Mouse (Mus musculus): ENCODE results near the gene Hsf3. TPM values are rescaled to one million over a fixed set of nuclear protein-coding genes. Genes with fewer than 3 reads are reported as not detected.
"Not testable (repeated sequence)": the region's sequence is repeated elsewhere in the genome, so short reads cannot be mapped to it uniquely, and the experiment has no call there.

Hsf3 gene
- 0.20 and 0.24 TPM in 2 replicates for polyA plus RNA-seq (2014; fragmentation: Nextera tagmentation; extraction: Ambion mirVana)

DNA sequence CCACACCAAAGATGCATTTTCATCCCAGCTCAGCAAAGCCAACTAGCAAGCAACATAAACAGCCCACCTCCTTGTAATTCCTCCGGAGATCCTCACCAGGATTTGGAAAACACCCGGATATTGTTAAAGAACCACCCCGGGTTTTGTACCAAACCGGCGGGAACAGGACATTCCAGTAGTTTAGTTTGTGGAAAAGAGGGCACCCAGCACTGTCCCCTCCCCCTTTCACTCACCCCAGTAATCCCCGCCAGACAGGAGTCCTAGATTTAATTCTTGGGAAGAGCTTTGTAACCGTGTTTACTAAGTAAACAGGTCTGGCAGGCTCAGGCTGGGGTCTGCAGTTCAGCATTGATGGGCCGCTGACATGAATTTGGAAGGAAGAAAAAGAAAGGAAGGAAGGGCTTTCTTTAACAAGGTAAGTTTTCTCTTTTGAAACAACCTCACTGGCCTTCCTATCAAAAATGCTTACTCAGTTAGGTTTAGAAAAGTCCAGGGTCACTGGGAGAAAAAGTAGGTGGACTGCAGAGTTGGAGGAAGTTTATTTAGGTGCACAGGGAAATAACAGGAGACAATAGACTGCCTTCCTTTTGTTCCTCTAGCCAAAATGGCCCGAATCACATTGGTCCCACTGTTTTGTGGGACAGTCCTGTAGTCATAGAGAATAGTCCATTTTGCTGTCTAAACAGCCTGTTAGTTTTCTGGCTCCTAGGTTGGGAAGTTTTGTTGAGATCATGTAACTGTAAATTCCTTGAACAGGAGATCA, at the start of gene Hsf3:
Hsf3 (minus strand) TSS at position 94 of the 763 bp plus-strand sequence.
- peak within 1 kb of the TSS; percentile 29 for H3K4me2 ChIP-seq (ENCODE audit: low read depth, severe bottlenecking)
- H3K4me3 ChIP-seq (ENCODE audit: low read depth, low read length) = peak within 1 kb of the TSS; percentile 30
- no peaks in the 10 kb centered on the region for H3K27me3 ChIP-seq (ENCODE audit: control insufficient read depth, insufficient read depth, low read length)
- H3K9me3 ChIP-seq (ENCODE audit: control insufficient read depth, low read length) = no peaks in the 10 kb centered on the region
- 23% methylated on average over 9 of the region's 9 CpGs for WGBS
- no peaks in the 10 kb centered on the region for H3K4me1 ChIP-seq (ENCODE audit: control insufficient read depth, insufficient read depth, low read length)
- ATAC-seq (ENCODE audit: insufficient number of reproducible peaks, low FRiP score, low TSS enrichment, low read depth) (peak; percentile 82), DNase-seq (ENCODE audit: low spot score) (peak; percentile 44)
- H3K27ac ChIP-seq (replicated peaks; ENCODE audit: low read depth, low read length) = no peak within 1 kb of the TSS
- H3K36me3 ChIP-seq (ENCODE audit: control insufficient read depth, insufficient read depth, low read length) = no peaks in the 10 kb centered on the region
- peak within 1 kb of the TSS; percentile 49 for H3K9ac ChIP-seq (ENCODE audit: low read length)

DNA sequence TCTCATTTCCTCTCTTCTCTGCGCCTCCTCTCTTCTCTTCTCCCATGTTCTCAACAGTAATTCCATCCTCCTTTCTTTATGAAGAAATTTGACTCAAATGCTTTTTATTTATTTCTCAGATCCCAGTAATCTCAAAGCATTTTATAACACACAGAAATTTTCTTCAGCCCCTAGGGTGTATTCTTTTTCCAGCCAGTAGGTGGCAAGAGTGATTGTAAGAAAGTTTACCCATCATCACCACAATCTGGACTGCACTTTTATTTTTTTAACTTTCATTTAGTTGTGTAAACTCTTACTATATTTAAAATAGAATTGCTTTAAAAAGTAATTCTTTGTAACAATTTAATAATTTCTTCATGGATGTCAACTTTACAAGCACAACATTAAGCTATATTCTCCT, 45.5 kb upstream of the Hsf3 start:
- no peaks in the 10 kb centered on the region for H3K27me3 ChIP-seq (ENCODE audit: control insufficient read depth, insufficient read depth, low read length)
- no peaks in the 10 kb centered on the region for H3K36me3 ChIP-seq (ENCODE audit: control insufficient read depth, insufficient read depth, low read length)
- 56% methylated on average over 1 of the region's 1 CpGs for WGBS
- H3K4me2 ChIP-seq (ENCODE audit: low read depth, severe bottlenecking) = no peak overlapping the region
- no peak overlapping the region for H3K4me3 ChIP-seq (ENCODE audit: low read depth, low read length)
- no peak overlapping the region for H3K27ac ChIP-seq (replicated peaks; ENCODE audit: low read depth, low read length)
- DNase-seq (ENCODE audit: low spot score) (no peak), ATAC-seq (ENCODE audit: insufficient number of reproducible peaks, low FRiP score, low TSS enrichment, low read depth) (no peak)
- H3K9ac ChIP-seq (ENCODE audit: low read length) = no peak overlapping the region
- H3K9me3 ChIP-seq (ENCODE audit: control insufficient read depth, low read length) = no peaks in the 10 kb centered on the region
- no peaks in the 10 kb centered on the region for H3K4me1 ChIP-seq (ENCODE audit: control insufficient read depth, insufficient read depth, low read length)

DNA sequence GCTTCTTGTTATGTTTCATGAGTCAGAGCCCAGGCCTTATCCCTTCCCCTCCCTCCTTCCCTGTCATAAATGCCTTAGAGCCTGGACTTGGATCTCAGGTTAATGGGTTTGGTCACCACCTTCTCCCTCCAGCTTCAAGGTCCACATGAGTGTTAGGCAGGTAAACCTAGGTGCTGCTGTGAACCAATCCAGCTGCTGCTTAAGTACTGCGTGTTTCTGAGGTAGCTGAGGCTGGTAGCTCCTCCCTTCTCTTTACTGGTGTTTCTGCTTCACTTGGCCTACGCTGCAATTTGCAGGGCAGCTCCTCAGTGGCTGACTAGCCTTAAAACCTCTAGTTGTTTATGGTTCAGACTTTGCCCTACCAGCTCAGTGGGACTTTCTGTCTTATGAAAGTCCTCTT, 945 bp downstream of the Hsf3 start, which contains the start of gene Heph:
Heph (plus strand) TSS at position 211 of the 400 bp plus-strand sequence.
- Histone ChIP-seq H3K9me3 (ENCODE audit: control insufficient read depth, low read length) (no peaks in the 10 kb centered on the region), H3K4me1 (ENCODE audit: control insufficient read depth, insufficient read depth, low read length) (no peaks in the 10 kb centered on the region), H3K4me2 (ENCODE audit: low read depth, severe bottlenecking) (no peak within 1 kb of the TSS), H3K36me3 (ENCODE audit: control insufficient read depth, insufficient read depth, low read length) (no peaks in the 10 kb centered on the region), H3K27ac (replicated peaks; ENCODE audit: low read depth, low read length) (no peak within 1 kb of the TSS), H3K4me3 (ENCODE audit: low read depth, low read length) (peak within 1 kb of the TSS; percentile 30), H3K27me3 (ENCODE audit: control insufficient read depth, insufficient read depth, low read length) (no peaks in the 10 kb centered on the region), H3K9ac (ENCODE audit: low read length) (peak within 1 kb of the TSS; percentile 49; the same call in 1 of the 2 replicates)
- WGBS = 67% methylated on average over 2 of the region's 2 CpGs
- DNase-seq (ENCODE audit: low spot score) (no peak), ATAC-seq (ENCODE audit: insufficient number of reproducible peaks, low FRiP score, low TSS enrichment, low read depth) (no peak)

DNA sequence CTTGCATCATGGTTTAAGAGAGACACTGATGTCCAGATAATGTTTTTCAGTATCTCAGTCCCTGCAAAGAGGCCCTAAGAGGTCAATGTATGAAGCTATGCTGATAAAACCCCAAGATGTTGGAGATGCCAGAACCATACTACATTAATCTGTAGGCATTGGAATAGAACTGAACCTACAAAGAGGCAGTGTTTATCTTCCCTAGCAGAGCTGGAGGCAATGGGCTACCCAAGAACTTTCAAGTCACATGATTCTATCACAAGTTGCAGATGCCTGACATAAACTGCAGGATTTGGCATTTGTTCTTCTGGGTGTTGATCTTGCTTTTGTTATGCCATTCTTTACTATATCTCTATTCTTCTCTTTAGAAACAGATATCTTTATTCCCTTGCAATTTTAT, 36.7 kb downstream of the Hsf3 start:
- ATAC-seq (ENCODE audit: insufficient number of reproducible peaks, low FRiP score, low TSS enrichment, low read depth) = no peak
- no peak overlapping the region for H3K4me2 ChIP-seq (ENCODE audit: low read depth, severe bottlenecking)

DNA sequence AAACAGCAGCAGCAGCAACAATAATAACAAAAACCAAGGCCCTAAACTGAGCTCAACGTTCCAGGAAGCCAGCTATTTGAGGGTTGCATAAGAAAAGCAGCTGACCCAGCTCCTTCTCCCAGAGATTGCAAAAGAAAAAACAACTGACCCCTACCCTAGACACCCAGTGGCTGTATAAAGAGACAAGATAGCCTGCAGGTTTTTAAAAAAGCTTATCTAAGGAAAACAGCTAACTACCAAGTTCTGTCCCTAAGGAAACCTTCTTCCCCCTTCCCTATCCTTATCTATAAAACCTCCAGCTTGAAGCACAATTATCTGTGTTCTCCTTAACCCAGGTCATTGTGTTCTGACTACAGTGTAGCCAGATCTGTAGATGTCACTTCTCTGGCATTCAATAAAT, 38.4 kb downstream of the Hsf3 start:
- ATAC-seq (ENCODE audit: insufficient number of reproducible peaks, low FRiP score, low TSS enrichment, low read depth) = no peak
- WGBS = 57% methylated on average over 1 of the region's 1 CpGs

More for the DNA sequence above, 36.7 kb downstream of the Hsf3 start:
- Histone ChIP-seq H3K4me1 (ENCODE audit: control insufficient read depth, insufficient read depth, low read length) (no peaks in the 10 kb centered on the region), H3K36me3 (ENCODE audit: control insufficient read depth, insufficient read depth, low read length) (no peaks in the 10 kb centered on the region), H3K27me3 (ENCODE audit: control insufficient read depth, insufficient read depth, low read length) (no peaks in the 10 kb centered on the region), H3K9me3 (ENCODE audit: control insufficient read depth, low read length) (no peaks in the 10 kb centered on the region), H3K9ac (ENCODE audit: low read length) (no peak overlapping the region), H3K27ac (replicated peaks; ENCODE audit: low read depth, low read length) (no peak overlapping the region), H3K4me3 (ENCODE audit: low read depth, low read length) (no peak overlapping the region)
- no peak for DNase-seq (ENCODE audit: low spot score)

DNA sequence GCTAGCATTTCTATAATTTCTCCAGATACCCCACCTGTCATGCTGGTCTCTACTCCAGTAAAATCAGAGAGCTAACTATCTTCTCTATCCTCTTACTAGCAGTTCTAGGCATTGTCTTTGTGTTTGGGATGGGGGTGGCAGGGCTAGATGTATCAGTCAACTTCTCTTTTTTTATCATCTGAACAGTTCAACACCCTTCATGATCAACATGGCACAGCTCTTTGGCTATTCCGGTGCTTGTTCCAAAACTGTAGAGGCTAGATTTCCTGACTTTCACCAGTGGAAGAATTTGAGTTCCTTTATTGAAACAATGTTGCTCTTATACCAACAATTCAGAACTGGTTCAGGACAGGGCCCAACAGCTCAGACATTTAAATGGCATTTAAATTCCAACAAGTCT, 39.1 kb downstream of the Hsf3 start:
- no peak for ATAC-seq (ENCODE audit: insufficient number of reproducible peaks, low FRiP score, low TSS enrichment, low read depth)

More for the DNA sequence above, 38.4 kb downstream of the Hsf3 start:
- no peak for DNase-seq (ENCODE audit: low spot score)
- Histone ChIP-seq H3K9ac (ENCODE audit: low read length) (no peak overlapping the region), H3K36me3 (ENCODE audit: control insufficient read depth, insufficient read depth, low read length) (no peaks in the 10 kb centered on the region), H3K9me3 (ENCODE audit: control insufficient read depth, low read length) (no peaks in the 10 kb centered on the region), H3K27ac (replicated peaks; ENCODE audit: low read depth, low read length) (no peak overlapping the region), H3K27me3 (ENCODE audit: control insufficient read depth, insufficient read depth, low read length) (no peaks in the 10 kb centered on the region), H3K4me2 (ENCODE audit: low read depth, severe bottlenecking) (no peak overlapping the region), H3K4me3 (ENCODE audit: low read depth, low read length) (no peak overlapping the region), H3K4me1 (ENCODE audit: control insufficient read depth, insufficient read depth, low read length) (no peaks in the 10 kb centered on the region)

DNA sequence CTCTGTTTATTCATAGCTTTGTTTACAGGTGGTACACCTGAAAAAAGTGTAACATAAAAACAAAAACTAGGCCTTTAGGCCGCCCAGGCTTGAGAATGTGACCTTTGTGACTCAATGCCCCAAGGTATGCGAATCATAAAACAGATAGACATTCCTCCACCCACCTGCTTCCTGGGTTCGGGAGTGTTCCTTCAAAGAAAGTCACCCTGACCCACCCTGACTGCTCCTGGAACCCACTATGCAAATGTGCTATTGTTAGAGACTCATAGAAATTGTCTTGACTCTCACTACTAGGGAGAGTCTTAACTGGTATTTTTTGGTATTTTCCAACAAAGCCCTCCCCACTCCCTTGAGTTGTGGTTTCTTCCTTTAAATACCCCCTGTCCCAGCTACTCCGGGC, 40.7 kb downstream of the Hsf3 start:
- not testable (repeated sequence) for H3K4me1 ChIP-seq (ENCODE audit: control insufficient read depth, insufficient read depth, low read length); ATAC-seq (ENCODE audit: insufficient number of reproducible peaks, low FRiP score, low TSS enrichment, low read depth); H3K36me3 ChIP-seq (ENCODE audit: control insufficient read depth, insufficient read depth, low read length); H3K27ac ChIP-seq (replicated peaks; ENCODE audit: low read depth, low read length); H3K4me3 ChIP-seq (ENCODE audit: low read depth, low read length); H3K9me3 ChIP-seq (ENCODE audit: control insufficient read depth, low read length); H3K27me3 ChIP-seq (ENCODE audit: control insufficient read depth, insufficient read depth, low read length); H3K4me2 ChIP-seq (ENCODE audit: low read depth, severe bottlenecking); H3K9ac ChIP-seq (ENCODE audit: low read length); DNase-seq (ENCODE audit: low spot score)
- WGBS = 77% methylated on average over 4 of the region's 4 CpGs

More for the DNA sequence above, 39.1 kb downstream of the Hsf3 start:
- H3K27ac ChIP-seq (replicated peaks; ENCODE audit: low read depth, low read length) = no peak overlapping the region
- no peaks in the 10 kb centered on the region for H3K4me1 ChIP-seq (ENCODE audit: control insufficient read depth, insufficient read depth, low read length)
- H3K9ac ChIP-seq (ENCODE audit: low read length) = no peak overlapping the region
- H3K4me3 ChIP-seq (ENCODE audit: low read depth, low read length) = no peak overlapping the region
- H3K36me3 ChIP-seq (ENCODE audit: control insufficient read depth, insufficient read depth, low read length) = no peaks in the 10 kb centered on the region
- DNase-seq (ENCODE audit: low spot score) = no peak
- no peak overlapping the region for H3K4me2 ChIP-seq (ENCODE audit: low read depth, severe bottlenecking)
- no peaks in the 10 kb centered on the region for H3K9me3 ChIP-seq (ENCODE audit: control insufficient read depth, low read length)
- 92% methylated on average over 1 of the region's 1 CpGs for WGBS
- H3K27me3 ChIP-seq (ENCODE audit: control insufficient read depth, insufficient read depth, low read length) = no peaks in the 10 kb centered on the region

DNA sequence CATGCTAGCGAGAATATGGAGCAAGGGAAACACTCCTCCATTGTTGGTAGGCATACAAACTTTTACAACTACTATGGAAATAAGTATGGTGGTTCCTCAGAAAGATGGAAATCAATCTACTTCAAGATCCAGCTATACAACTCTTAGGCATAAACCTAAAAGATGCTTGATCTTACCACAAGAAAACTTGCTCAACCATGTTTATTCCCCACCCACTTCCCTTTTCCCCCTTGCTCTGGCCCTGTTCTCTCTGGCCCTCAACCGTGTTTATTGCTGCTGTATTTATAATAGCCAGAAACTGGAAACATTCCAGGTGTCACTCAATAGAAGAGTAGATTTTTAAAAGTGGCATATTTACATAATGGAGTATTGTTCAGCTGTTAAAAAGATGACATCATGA, 117.0 kb downstream of the Hsf3 start:
- H3K36me3 ChIP-seq (ENCODE audit: control insufficient read depth, insufficient read depth, low read length) = no peaks in the 10 kb centered on the region
- 77% methylated on average over 2 of the region's 2 CpGs for WGBS

More for the DNA sequence above, 117.0 kb downstream of the Hsf3 start:
- Histone ChIP-seq H3K4me1 (ENCODE audit: control insufficient read depth, insufficient read depth, low read length) (no peaks in the 10 kb centered on the region), H3K9me3 (ENCODE audit: control insufficient read depth, low read length) (no peaks in the 10 kb centered on the region), H3K27me3 (ENCODE audit: control insufficient read depth, insufficient read depth, low read length) (no peaks in the 10 kb centered on the region), H3K4me3 (ENCODE audit: low read depth, low read length) (no peak overlapping the region), H3K27ac (replicated peaks; ENCODE audit: low read depth, low read length) (no peak overlapping the region), H3K4me2 (ENCODE audit: low read depth, severe bottlenecking) (no peak overlapping the region), H3K9ac (ENCODE audit: low read length) (no peak overlapping the region)
- DNase-seq (ENCODE audit: low spot score) (no peak), ATAC-seq (ENCODE audit: insufficient number of reproducible peaks, low FRiP score, low TSS enrichment, low read depth) (no peak)
